Mouse (Mus musculus) ES-Bruce4 (cell line): Measurements from ENCODE around the gene Scd3.

Source experiments
- CTCF ChIP-seq: IDR thresholded peaks from one replicate; pipeline ENCODE4 v1.8.1; 2011; ENCODE audit warnings: low read depth, low read length
- EP300 ChIP-seq: IDR thresholded peaks from 2 replicates; pipeline ENCODE4 v1.6.1; 2011; ENCODE audit warnings: low read depth, low read length; ENCODE audit not compliant: insufficient read depth
- POLR2A ChIP-seq: IDR thresholded peaks from one replicate; pipeline ENCODE4 v1.8.1; 2011; ENCODE audit warnings: low read length; ENCODE audit not compliant: insufficient read depth

GRCm38 (mm10) chr19:44265300-44265699 lies 62.2 kb downstream of the Scd3 start:
- TF ChIP-seq CTCF (no peak), EP300 (no peak), POLR2A (no peak)
